Mouse (Mus musculus) erythroid progenitor cell, adult 5-6 weeks (primary cell): ENCODE results near the gene Gm20388. TPM values are rescaled to one million over a fixed set of nuclear protein-coding genes. Genes with fewer than 3 reads are reported as not detected.

Source experiments
- ATAC-seq: replicated peaks from 2 replicates; pipeline ENCODE4 v1.8.0; 2016; ENCODE audit warnings: moderate number of reproducible peaks, mild to moderate bottlenecking, moderate TSS enrichment, inconsistent platforms; ENCODE audit not compliant: poor library complexity, low FRiP score, severe bottlenecking
- total RNA-seq, 2 experiments: library from RNA; stranded (forward) in 1 of 2; stranded (reverse) in 1 of 2; fragments of 150-400 nt in 1 of 2; fragments of 186-747, 209-891 nt in 1 of 2; gene quantifications; 2 replicates each; pipeline versions ENCODE4 v1.2.3 to v1.2.4; 2015 to 2017; ENCODE audit warnings: low replicate concordance in 2 of 2

Gene Gm20388
- total RNA-seq, 2 experiments from 2014 or later = 4.2 TPM; not detected in 1

- ATAC-seq = no peak
Observed at GRCm38 (mm10) chr8:120513145-120513544, 602.5 kb downstream of the Gm20388 start.

GRCm38 (mm10) chr8:120513638-120514461, 603.2 kb downstream of the Gm20388 start:
- no peak for ATAC-seq

- ATAC-seq = no peak
Observed at GRCm38 (mm10) chr8:120515214-120515613, 604.6 kb downstream of the Gm20388 start.

- ATAC-seq = no peak
Observed at GRCm38 (mm10) chr8:120515650-120516049, 605.0 kb downstream of the Gm20388 start.

GRCm38 (mm10) chr8:120516182-120516755, 605.6 kb downstream of the Gm20388 start:
- no peak for ATAC-seq

- no peak for ATAC-seq
Observed at GRCm38 (mm10) chr8:120517666-120518410, 607.2 kb downstream of the Gm20388 start.

GRCm38 (mm10) chr8:120518736-120519534, 608.3 kb downstream of the Gm20388 start:
- peak; percentile 53 for ATAC-seq

GRCm38 (mm10) chr8:120520287-120520686, 609.6 kb downstream of the Gm20388 start:
- ATAC-seq = no peak

GRCm38 (mm10) chr8:120520707-120521590, 610.3 kb downstream of the Gm20388 start:
- ATAC-seq = no peak

GRCm38 (mm10) chr8:120521591-120521965, 610.9 kb downstream of the Gm20388 start:
- no peak for ATAC-seq

- ATAC-seq = no peak
Observed at GRCm38 (mm10) chr8:120523641-120524040, 613.0 kb downstream of the Gm20388 start.

GRCm38 (mm10) chr8:120525135-120525534, 614.5 kb downstream of the Gm20388 start:
- ATAC-seq = 0 out of 2 replicates have a peak, but pooled peaks have one; percentile 13

- no peak for ATAC-seq
Observed at GRCm38 (mm10) chr8:120525832-120526231, 615.2 kb downstream of the Gm20388 start.

- ATAC-seq = no peak
Observed at GRCm38 (mm10) chr8:120526577-120526976, 615.9 kb downstream of the Gm20388 start.

GRCm38 (mm10) chr8:120528332-120528731, 617.7 kb downstream of the Gm20388 start:
- ATAC-seq = no peak

- no peak for ATAC-seq
Observed at GRCm38 (mm10) chr8:120529226-120529625, 618.6 kb downstream of the Gm20388 start.

- no peak for ATAC-seq
Observed at GRCm38 (mm10) chr8:120530954-120531656, 620.5 kb downstream of the Gm20388 start.

- no peak for ATAC-seq
Observed at GRCm38 (mm10) chr8:120531775-120532516, 621.3 kb downstream of the Gm20388 start.
